Mouse (Mus musculus): ENCODE measurements around the gene Lix1.

The Lix1 gene

GRCm38 (mm10) chr17:17412176-17412575 is 9.7 kb downstream of the Lix1 start:
- no peak for DNase-seq (ENCODE audit: low read depth)

- no peak for DNase-seq (ENCODE audit: low read depth)
Measured at GRCm38 (mm10) chr17:17414206-17414605, 11.7 kb downstream of the Lix1 start.

- no peak for DNase-seq (ENCODE audit: low read depth)
Measured at GRCm38 (mm10) chr17:17424609-17425307, 22.3 kb downstream of the Lix1 start.

- DNase-seq (ENCODE audit: low read depth) = no peak
Measured at GRCm38 (mm10) chr17:17425308-17425813, 22.9 kb downstream of the Lix1 start.

- no peak for DNase-seq (ENCODE audit: low read depth)
Measured at GRCm38 (mm10) chr17:17425906-17426305, 23.4 kb downstream of the Lix1 start.

- no peak for DNase-seq (ENCODE audit: low read depth)
Measured at GRCm38 (mm10) chr17:17428888-17429287, 26.4 kb downstream of the Lix1 start.

GRCm38 (mm10) chr17:17433679-17434078 is 31.2 kb downstream of the Lix1 start:
- no peak for DNase-seq (ENCODE audit: low read depth)

GRCm38 (mm10) chr17:17438576-17439191 is 36.2 kb downstream of the Lix1 start:
- no peak for DNase-seq (ENCODE audit: low read depth)

- DNase-seq (ENCODE audit: low read depth) = no peak
Measured at GRCm38 (mm10) chr17:17441876-17442498, 39.5 kb downstream of the Lix1 start.

- peak; percentile 44 for DNase-seq (ENCODE audit: low read depth)
Measured at GRCm38 (mm10) chr17:17444297-17444886, 41.9 kb downstream of the Lix1 start.

GRCm38 (mm10) chr17:17446683-17447082 is 44.2 kb downstream of the Lix1 start:
- no peak for DNase-seq (ENCODE audit: low read depth)

GRCm38 (mm10) chr17:17447821-17448220 is 45.3 kb downstream of the Lix1 start:
- DNase-seq (ENCODE audit: low read depth) = no peak

- DNase-seq (ENCODE audit: low read depth) = peak; percentile 56
Measured at GRCm38 (mm10) chr17:17448737-17449440, 46.4 kb downstream of the Lix1 start.

- no peak for DNase-seq (ENCODE audit: low read depth)
Measured at GRCm38 (mm10) chr17:17449441-17449770, 46.9 kb downstream of the Lix1 start.

GRCm38 (mm10) chr17:17451102-17451501 is 48.6 kb downstream of the Lix1 start:
- DNase-seq (ENCODE audit: low read depth) = no peak

- DNase-seq (ENCODE audit: low read depth) = no peak
Measured at GRCm38 (mm10) chr17:17452617-17453016, 50.1 kb downstream of the Lix1 start.

- peak; percentile 42 for DNase-seq (ENCODE audit: low read depth)
Measured at GRCm38 (mm10) chr17:17454573-17454972, 52.1 kb downstream of the Lix1 start.

GRCm38 (mm10) chr17:17485789-17486188 is 83.3 kb downstream of the Lix1 start:
- DNase-seq (ENCODE audit: low read depth) = no peak

- no peak for DNase-seq (ENCODE audit: low read depth)
Measured at GRCm38 (mm10) chr17:17490820-17491621, 88.5 kb downstream of the Lix1 start.

- DNase-seq (ENCODE audit: low read depth) = no peak
Measured at GRCm38 (mm10) chr17:17491622-17492001, 89.1 kb downstream of the Lix1 start.

GRCm38 (mm10) chr17:17492116-17492515 is 89.6 kb downstream of the Lix1 start:
- DNase-seq (ENCODE audit: low read depth) = no peak
